ENCODE assay signal across 19 mouse cellular contexts in the genomic region with DNA sequence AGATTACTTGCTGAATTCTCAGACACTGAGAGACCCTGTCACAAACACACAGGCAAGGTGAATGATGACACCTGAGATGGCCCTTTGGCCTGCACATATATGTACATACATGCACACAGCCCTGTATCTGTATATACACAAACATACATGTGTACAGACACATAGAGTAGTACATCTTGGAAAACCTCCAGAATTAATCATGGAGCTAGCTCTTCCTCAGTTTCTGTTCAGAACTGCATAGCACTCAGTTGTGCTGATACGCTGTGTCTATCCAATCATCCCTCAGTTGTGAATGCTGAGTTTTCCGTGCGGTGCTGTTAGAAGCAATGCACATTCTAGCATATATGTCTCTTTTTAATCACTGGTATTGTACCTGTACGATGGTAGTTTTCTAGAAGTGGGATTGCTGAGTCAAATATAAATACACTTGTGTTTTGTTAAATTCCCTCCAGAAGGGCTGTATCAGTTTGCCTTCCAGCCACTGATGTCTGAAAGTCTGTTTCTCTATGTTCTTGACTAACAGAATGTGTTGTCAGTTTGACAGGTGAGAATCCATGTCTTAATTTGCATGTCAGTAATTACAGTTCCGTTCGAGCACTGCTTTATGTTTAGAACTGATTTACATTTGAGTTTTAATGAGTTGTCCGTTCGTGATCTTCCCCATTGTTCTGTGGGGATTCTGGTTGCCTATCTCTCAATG.
"Had no signal": no experiment of that assay in that cellular context is flagged by ENCODE, and none has a peak within 500 bp of the region (broad histone marks: within the 10 kb centered on the region; RNA-seq: fewer than 3 reads in every experiment).

No protein-coding gene starts in this region.

- H3K9ac ChIP-seq: liver, embryonic 14.5 days; liver, postnatal 0 days; lung, embryonic 14.5 days; midbrain, embryonic 13.5 days; neural tube, embryonic 12.5 days; neural tube, embryonic 15.5 days; stomach, embryonic 15.5 days had no signal

- ATAC-seq: liver, postnatal 0 days; lung, postnatal 0 days; midbrain, embryonic 13.5 days had no signal

- H3K4me1 ChIP-seq: megakaryocyte, embryonic 14.5 days; midbrain, embryonic 10.5 days; midbrain, embryonic 13.5 days; neural tube, embryonic 12.5 days; neural tube, embryonic 15.5 days; stomach, embryonic 15.5 days had no signal

- H3K4me3 ChIP-seq: left cerebral cortex, adult 2 months; megakaryocyte, embryonic 14.5 days; midbrain, embryonic 10.5 days; midbrain, embryonic 13.5 days; neural tube, embryonic 12.5 days; neural tube, embryonic 15.5 days; stomach, embryonic 15.5 days had no signal

- H3K4me2 ChIP-seq: lung, embryonic 14.5 days; midbrain, embryonic 13.5 days; neural tube, embryonic 12.5 days; neural tube, embryonic 15.5 days; stomach, embryonic 15.5 days had no signal

- H3K27me3 ChIP-seq: midbrain, embryonic 13.5 days; neural tube, embryonic 12.5 days; neural tube, embryonic 15.5 days; stomach, embryonic 15.5 days had no signal

- H3K9me3 ChIP-seq: midbrain, embryonic 10.5 days; midbrain, embryonic 13.5 days; neural tube, embryonic 12.5 days; neural tube, embryonic 15.5 days; stomach, embryonic 15.5 days had no signal

- H3K27ac ChIP-seq: kidney, postnatal 0 days; liver, embryonic 14.5 days; midbrain, embryonic 10.5 days; neural tube, embryonic 12.5 days; neural tube, embryonic 15.5 days; stomach, embryonic 15.5 days had no signal

- H3K36me3 ChIP-seq: stomach, embryonic 15.5 days had no signal

- DNase-seq: kidney, postnatal 36 days; liver, postnatal 0 days; lung, embryonic 14.5 days; lung, postnatal 36 days; right cerebral cortex, adult 18-20 months; right cerebral cortex, postnatal 14 days; right cerebral cortex, postnatal 4 days; thymus, adult 18-20 months; thymus, postnatal 36 days had no signal
